ENCODE assay signal across 8 mouse cellular contexts in the genomic region with DNA sequence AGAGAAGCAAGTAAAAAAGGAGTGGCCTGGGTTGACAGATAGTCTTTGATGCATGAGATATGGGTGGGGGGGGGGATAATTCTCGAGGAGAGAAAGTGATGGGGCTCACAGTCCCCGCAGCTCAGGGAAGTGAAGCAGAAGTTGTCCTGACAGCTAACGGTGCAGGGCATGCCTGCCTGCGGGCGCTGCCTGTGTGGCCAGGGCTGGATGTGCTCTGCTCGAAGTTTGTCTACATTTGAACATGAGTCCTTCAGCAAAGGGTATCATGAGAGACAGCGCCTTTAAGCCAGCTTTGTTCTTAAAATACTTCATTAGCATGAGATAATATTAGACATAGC. TPM values are rescaled to one million over a fixed set of nuclear protein-coding genes. Genes with fewer than 3 reads are reported as not detected.
DNase-seq lines count a peak whose midpoint lies in the region; ATAC-seq and TF ChIP-seq lines count a peak whose summit lies in the region.

No protein-coding gene starts in this region.

- WGBS in heart, embryonic 10.5 days = 60% methylated on average over 7 of the region's 7 CpGs
- WGBS in heart, adult 2 months = 48% methylated on average over 7 of the region's 7 CpGs
- 67% methylated on average over 7 of the region's 7 CpGs for WGBS in neural tube, embryonic 11.5 days
- WGBS in liver, embryonic 13.5 days (ENCODE audit: insufficient replicate concordance) = 39% methylated on average over 7 of the region's 7 CpGs

- no peaks in the 10 kb centered on the region for H3K79me2 ChIP-seq in heart, adult 2 months (replicated peaks; ENCODE audit: control insufficient read depth, insufficient read depth, low read length)

- H3K27ac ChIP-seq in heart, embryonic 10.5 days = no peak overlapping the region
- no peak overlapping the region for H3K27ac ChIP-seq in heart, adult 2 months
- H3K27ac ChIP-seq in neural tube, embryonic 11.5 days (ENCODE audit: low read depth, low read length) = no peak overlapping the region
- no peak overlapping the region for H3K27ac ChIP-seq in liver, embryonic 13.5 days

- peak; percentile 58 for ATAC-seq in neural tube, embryonic 11.5 days (ENCODE audit: insufficient read depth, low FRiP score, low TSS enrichment)
- ATAC-seq in liver, embryonic 13.5 days (ENCODE audit: low read depth) = no peak

- TF ChIP-seq EP300 in heart, adult 2 months (IDR thresholded peaks at IDR 0.05; ENCODE audit: insufficient read depth, low read depth, low read length) = no peak

- H3K9me3 ChIP-seq in heart, embryonic 10.5 days = no peaks in the 10 kb centered on the region
- H3K9me3 ChIP-seq in neural tube, embryonic 11.5 days (ENCODE audit: control insufficient read depth, low read length) = no peaks in the 10 kb centered on the region
- H3K9me3 ChIP-seq in liver, embryonic 13.5 days (replicated peaks) = no peaks in the 10 kb centered on the region

- DNase-seq in heart, embryonic 10.5 days (ENCODE audit: low spot score) = no peak
- DNase-seq in heart, adult 2 months = no peak
- DNase-seq in neural tube, embryonic 11.5 days (ENCODE audit: low spot score) = no peak
- no peak for DNase-seq in neural tube, embryonic 10.5 days (ENCODE audit: extremely low spot score, low spot score)
- DNase-seq in liver, embryonic 13.5 days = no peak
- DNase-seq in adrenal gland, postnatal 4 days (ENCODE audit: low spot score in 2 of 2) = no peak
- no peak for DNase-seq in gastrocnemius, postnatal 4 days (ENCODE audit: low spot score in 2 of 2)
- DNase-seq in left cerebral cortex, adult 18-20 months (ENCODE audit: low spot score in 2 of 2) = no peak

- peaks cover 34% of the 10 kb centered on the region for H3K27me3 ChIP-seq in heart, embryonic 10.5 days (ENCODE audit: insufficient read depth, poor library complexity, severe bottlenecking)
- no peaks in the 10 kb centered on the region for H3K27me3 ChIP-seq in heart, adult 2 months (ENCODE audit: control insufficient read depth, insufficient read depth, low read length)
- no peaks in the 10 kb centered on the region for H3K27me3 ChIP-seq in neural tube, embryonic 11.5 days (ENCODE audit: control insufficient read depth, insufficient read depth, low read length)
- no peaks in the 10 kb centered on the region for H3K27me3 ChIP-seq in liver, embryonic 13.5 days

- no peaks in the 10 kb centered on the region for H3K36me3 ChIP-seq in heart, embryonic 10.5 days
- no peaks in the 10 kb centered on the region for H3K36me3 ChIP-seq in heart, adult 2 months (ENCODE audit: control insufficient read depth, insufficient read depth, low read length)
- no peaks in the 10 kb centered on the region for H3K36me3 ChIP-seq in neural tube, embryonic 11.5 days (ENCODE audit: control insufficient read depth, insufficient read depth, low read length)
- no peaks in the 10 kb centered on the region for H3K36me3 ChIP-seq in liver, embryonic 13.5 days

- H3K4me1 ChIP-seq in heart, embryonic 10.5 days = no peaks in the 10 kb centered on the region
- H3K4me1 ChIP-seq in heart, adult 2 months (ENCODE audit: control insufficient read depth, insufficient read depth, low read length) = no peaks in the 10 kb centered on the region; the same call in 1 of the 2 replicates
- H3K4me1 ChIP-seq in neural tube, embryonic 11.5 days (ENCODE audit: control insufficient read depth, insufficient read depth, low read length) = no peaks in the 10 kb centered on the region
- no peaks in the 10 kb centered on the region for H3K4me1 ChIP-seq in liver, embryonic 13.5 days (replicated peaks)

- peak overlapping the region; percentile 28; the same call in 1 of the 2 replicates for H3K4me3 ChIP-seq in heart, embryonic 10.5 days
- no peak overlapping the region for H3K4me3 ChIP-seq in heart, adult 2 months
- H3K4me3 ChIP-seq in neural tube, embryonic 11.5 days (ENCODE audit: low read depth, low read length) = no peak overlapping the region
- no peak overlapping the region for H3K4me3 ChIP-seq in liver, embryonic 13.5 days (replicated peaks)

- TF ChIP-seq CTCF in heart, adult 2 months (IDR thresholded peaks at IDR 0.05) = no peak

- no peak overlapping the region; the same call in 1 of the 2 replicates for H3K4me2 ChIP-seq in neural tube, embryonic 11.5 days (ENCODE audit: low read depth)
- H3K4me2 ChIP-seq in liver, embryonic 13.5 days = 0 out of 2 replicates have a peak overlapping the region, but pooled peaks have one; percentile 4

- intact Hi-C loops in heart, adult 2 months (cut with DNase I) = no loop called here

- no peak for TF ChIP-seq POLR2A in heart, adult 2 months (IDR thresholded peaks at IDR 0.05; ENCODE audit: insufficient read depth, low read depth, low read length)

- H3K9ac ChIP-seq in heart, adult 2 months (ENCODE audit: low read depth, low read length) = no peak overlapping the region
- H3K9ac ChIP-seq in neural tube, embryonic 11.5 days (ENCODE audit: low read length) = no peak overlapping the region
- H3K9ac ChIP-seq in liver, embryonic 13.5 days = no peak overlapping the region

RNA-seq across cellular contexts. Expression of gene Erich3, which starts 16.2 kb away (rescaled TPM):
- 0.10 and 0.13 TPM in 2 replicates for polyA plus RNA-seq in heart, embryonic 10.5 days (2016; fragmentation: Nextera tagmentation; extraction: Ambion mirVana)
- under 1 TPM; 0.11 to 0.21 TPM for total RNA-seq in heart, adult 2 months (2021)
- polyA plus RNA-seq in heart, adult 2 months (2012; rRNA removed) = 0.20 and 0.35 TPM in 2 replicates
- polyA plus RNA-seq in neural tube, embryonic 11.5 days (2014; fragmentation: Nextera tagmentation; extraction: Ambion mirVana) = 0.77 and 0.95 TPM in 2 replicates
- not detected in 2 replicates for polyA plus RNA-seq in liver, embryonic 13.5 days (2015; fragmentation: Nextera tagmentation; extraction: Ambion mirVana)
- total RNA-seq in adrenal gland, postnatal 4 days (2021) = 1 to 10 TPM in 1 of 2 experiments, under 1 TPM in 1; 0.67 to 1.0 TPM
- under 1 TPM; 0.05 to 0.37 TPM for total RNA-seq in gastrocnemius, postnatal 4 days (2021)
- 10 to 100 TPM; 11.0 to 12.2 TPM for total RNA-seq in left cerebral cortex, adult 18-20 months (2021)

RNA-seq across cellular contexts. Expression of gene Tyw3, which starts 50.5 kb away (rescaled TPM):
- polyA plus RNA-seq in heart, embryonic 10.5 days (2016; fragmentation: Nextera tagmentation; extraction: Ambion mirVana) = 14.6 and 18.2 TPM in 2 replicates
- total RNA-seq in heart, adult 2 months (2021) = 1 to 10 TPM; 5.6 to 6.8 TPM
- polyA plus RNA-seq in heart, adult 2 months (2012; rRNA removed) = 6.5 and 8.2 TPM in 2 replicates
- polyA plus RNA-seq in neural tube, embryonic 11.5 days (2014; fragmentation: Nextera tagmentation; extraction: Ambion mirVana) = 19.0 and 24.4 TPM in 2 replicates
- polyA plus RNA-seq in liver, embryonic 13.5 days (2015; fragmentation: Nextera tagmentation; extraction: Ambion mirVana) = 3.8 and 4.2 TPM in 2 replicates
- total RNA-seq in adrenal gland, postnatal 4 days (2021) = 1 to 10 TPM; 6.5 to 7.6 TPM
- 1 to 10 TPM; 5.2 to 5.7 TPM for total RNA-seq in gastrocnemius, postnatal 4 days (2021)
- total RNA-seq in left cerebral cortex, adult 18-20 months (2021) = 10 to 100 TPM; 13.5 to 13.6 TPM

RNA-seq across cellular contexts. Expression of gene Cryz, which starts 50.9 kb away (rescaled TPM):
- polyA plus RNA-seq in heart, embryonic 10.5 days (2016; fragmentation: Nextera tagmentation; extraction: Ambion mirVana) = 13.2 and 15.2 TPM in 2 replicates
- 10 to 100 TPM; 16.8 to 19.5 TPM for total RNA-seq in heart, adult 2 months (2021)
- 5.8 and 9.5 TPM in 2 replicates for polyA plus RNA-seq in heart, adult 2 months (2012; rRNA removed)
- 17.6 and 18.2 TPM in 2 replicates for polyA plus RNA-seq in neural tube, embryonic 11.5 days (2014; fragmentation: Nextera tagmentation; extraction: Ambion mirVana)
- 13.6 and 14.6 TPM in 2 replicates for polyA plus RNA-seq in liver, embryonic 13.5 days (2015; fragmentation: Nextera tagmentation; extraction: Ambion mirVana)
- total RNA-seq in adrenal gland, postnatal 4 days (2021) = 10 to 100 TPM; 27.8 to 37.1 TPM
- total RNA-seq in gastrocnemius, postnatal 4 days (2021) = 10 to 100 TPM; 12.9 to 13.0 TPM
- 10 to 100 TPM; 20.3 to 21.3 TPM for total RNA-seq in left cerebral cortex, adult 18-20 months (2021)

Comparison
In these comparisons a context has a peak if more than half of its experiments do, and no peak if none do; other contexts are left out.
1. RNA of gene Erich3, which starts 16.2 kb away (total RNA-seq): 11.0 to 12.2 TPM in left cerebral cortex, adult 18-20 months; 0.67 to 1.0 TPM in adrenal gland, postnatal 4 days, 0.05 to 0.37 TPM in gastrocnemius, postnatal 4 days and 0.11 to 0.21 TPM in heart, adult 2 months; every median in the first group is over 4 times any median in the second.